Mouse (Mus musculus) midbrain, embryonic 16.5 days (tissue): ENCODE data around the gene Cd164l2. TPM values are rescaled to one million over a fixed set of nuclear protein-coding genes. Genes with fewer than 3 reads are reported as not detected.
A peak's percentile ranks its signal among the peaks of the same experiment; 100 is the strongest.

Experiments
- ATAC-seq: fragments of 200-750 bp; cut with Nextera tagmentation; 2 replicates; pipeline ENCODE4 v1.8.0; 2017; ENCODE audit warnings: moderate TSS enrichment
- H3K27ac ChIP-seq: fragments of 300-500 bp; sonication (generic); 2 replicates; pipeline ENCODE4 v1.5.1; 2014; ENCODE audit warnings: mild to moderate bottlenecking, low read length, mixed read lengths
- H3K27me3 ChIP-seq: fragments of 300-500 bp; sonication (generic); 2 replicates; pipeline ENCODE4 v1.6.1; 2014; ENCODE audit warnings: low read depth, low read length, mixed read lengths; ENCODE audit not compliant: control insufficient read depth, insufficient read depth
- H3K36me3 ChIP-seq: fragments of 300-500 bp; sonication (generic); 2 replicates; pipeline ENCODE4 v1.6.1; 2014; ENCODE audit warnings: mild to moderate bottlenecking, low read length, moderate library complexity, mixed read lengths; ENCODE audit not compliant: control insufficient read depth, insufficient read depth
- H3K4me1 ChIP-seq: fragments of 300-500 bp; sonication (generic); 2 replicates; pipeline ENCODE4 v1.6.1; 2014; ENCODE audit warnings: mild to moderate bottlenecking, low read length, mixed read lengths; ENCODE audit not compliant: control insufficient read depth, insufficient read depth
- H3K4me2 ChIP-seq: fragments of 300-500 bp; sonication (generic); 2 replicates; pipeline ENCODE4 v1.6.1; 2014; ENCODE audit warnings: mild to moderate bottlenecking, low read length, mixed read lengths
- H3K4me3 ChIP-seq: fragments of 300-500 bp; sonication (generic); 2 replicates; pipeline ENCODE4 v1.5.1; 2014; ENCODE audit warnings: low read depth, mild to moderate bottlenecking, low read length, moderate library complexity, mixed read lengths
- H3K9ac ChIP-seq: fragments of 300-500 bp; sonication (generic); 2 replicates; pipeline ENCODE4 v1.6.1; 2014; ENCODE audit warnings: low read depth, low read length, mixed read lengths
- H3K9me3 ChIP-seq: fragments of 300-500 bp; sonication (generic); replicated peaks from 2 replicates; pipeline ENCODE4 v1.6.1; 2014; ENCODE audit warnings: mild to moderate bottlenecking, low read length, mixed read lengths; ENCODE audit not compliant: control insufficient read depth, poor library complexity, severe bottlenecking
- WGBS: fragments of 180-500 bp; shearing (Covaris S2); extraction: QIAGEN DNeasy Blood & Tissue Kit; methylation state at CpG from one replicate; pipeline ENCODE4 v1.1.7; 2014; 5-methylcytosine and 5-hydroxymethylcytosine counted together
- polyA plus RNA-seq: library from polyadenylated mRNA; unstranded; fragments of >200 nt; fragmentation: Nextera tagmentation; extraction: Ambion mirVana; gene quantifications from 2 replicates; pipeline ENCODE4 v1.2.1, GENCODE M21; 2015

The Cd164l2 gene
- polyA plus RNA-seq, 1 experiment from 2014 or later: 4.1 TPM

DNA sequence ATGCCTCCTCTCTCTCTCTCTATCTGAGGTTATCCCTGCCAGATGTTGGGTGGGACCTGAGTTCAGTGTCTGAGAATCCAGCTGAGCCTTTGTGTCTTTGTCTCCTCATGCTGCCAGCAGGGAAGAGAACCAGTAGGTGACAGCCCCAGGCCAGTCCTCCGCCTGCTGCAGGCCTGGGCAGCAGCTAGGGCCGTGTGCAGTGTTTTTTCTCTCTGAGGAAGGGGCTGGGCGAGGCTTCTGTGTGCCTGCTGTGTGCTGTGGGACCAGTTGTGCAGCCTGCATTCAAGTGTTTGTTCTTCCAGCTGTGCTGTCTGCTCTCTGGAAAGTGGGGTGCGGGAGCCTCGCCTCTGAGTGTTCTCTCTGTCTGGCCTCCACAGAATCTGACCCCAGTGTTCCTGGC, 11.9 kb downstream of the Cd164l2 start:
- H3K4me3 ChIP-seq: no peak overlapping the region
- H3K4me2 ChIP-seq: no peak overlapping the region
- peaks cover 22% of the 10 kb centered on the region for H3K27me3 ChIP-seq
- no peaks in the 10 kb centered on the region for H3K9me3 ChIP-seq
- 0 out of 2 replicates have a peak overlapping the region, but pooled peaks have one; percentile 3 for H3K9ac ChIP-seq
- 34% methylated on average over 5 of the region's 5 CpGs for WGBS
- H3K27ac ChIP-seq: no peak overlapping the region
- no peaks in the 10 kb centered on the region for H3K36me3 ChIP-seq
- ATAC-seq: no peak
- peaks cover 3% of the 10 kb centered on the region; the same call in 1 of the 2 replicates for H3K4me1 ChIP-seq

GRCm38 (mm10) chr4:133226073-133226472, 14.1 kb downstream of the Cd164l2 start:
- Histone ChIP-seq H3K27ac (no peak overlapping the region), H3K9ac (no peak overlapping the region), H3K4me2 (no peak overlapping the region), H3K36me3 (no peaks in the 10 kb centered on the region), H3K4me3 (no peak overlapping the region), H3K4me1 (no peaks in the 10 kb centered on the region), H3K27me3 (peaks cover 10% of the 10 kb centered on the region), H3K9me3 (no peaks in the 10 kb centered on the region)
- ATAC-seq: no peak
- WGBS: 69% methylated on average over 10 of the region's 10 CpGs

GRCm38 (mm10) chr4:133227636-133228035, 15.7 kb downstream of the Cd164l2 start:
- H3K27ac ChIP-seq: no peak overlapping the region
- H3K4me2 ChIP-seq: no peak overlapping the region
- no peaks in the 10 kb centered on the region for H3K9me3 ChIP-seq
- H3K27me3 ChIP-seq: no peaks in the 10 kb centered on the region
- no peaks in the 10 kb centered on the region for H3K4me1 ChIP-seq
- no peaks in the 10 kb centered on the region for H3K36me3 ChIP-seq
- 64% methylated on average over 8 of the region's 8 CpGs for WGBS
- no peak overlapping the region for H3K4me3 ChIP-seq
- no peak overlapping the region for H3K9ac ChIP-seq
- ATAC-seq: no peak

DNA sequence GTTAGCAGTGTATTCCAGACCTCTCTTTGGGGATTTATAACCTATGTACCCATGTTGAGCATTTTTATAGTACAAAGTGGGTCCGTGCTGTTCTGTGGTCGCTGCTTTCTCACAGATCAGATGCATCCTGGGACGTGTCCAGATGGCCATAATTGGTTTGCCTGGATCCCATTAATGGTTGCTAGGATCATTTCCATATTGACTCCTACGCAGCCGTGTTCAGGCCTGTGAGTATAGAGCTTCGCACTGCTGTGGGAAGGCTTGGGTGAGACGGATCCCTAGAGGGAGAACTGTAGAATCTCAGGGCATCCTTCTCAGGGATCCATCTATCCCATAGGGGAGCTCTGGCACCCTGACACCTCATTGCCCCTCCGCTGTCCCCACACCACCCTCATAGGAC, 17.7 kb downstream of the Cd164l2 start:
- H3K4me2 ChIP-seq: no peak overlapping the region
- no peaks in the 10 kb centered on the region for H3K27me3 ChIP-seq
- WGBS: 59% methylated on average over 8 of the region's 8 CpGs
- H3K4me3 ChIP-seq: no peak overlapping the region
- ATAC-seq: no peak
- H3K9ac ChIP-seq: no peak overlapping the region
- H3K36me3 ChIP-seq: no peaks in the 10 kb centered on the region
- H3K27ac ChIP-seq: no peak overlapping the region
- no peaks in the 10 kb centered on the region for H3K9me3 ChIP-seq
- no peaks in the 10 kb centered on the region for H3K4me1 ChIP-seq

GRCm38 (mm10) chr4:133233285-133233976, 21.5 kb downstream of the Cd164l2 start:
- ATAC-seq: no peak
- H3K36me3 ChIP-seq: no peaks in the 10 kb centered on the region
- no peak overlapping the region for H3K9ac ChIP-seq
- H3K9me3 ChIP-seq: no peaks in the 10 kb centered on the region
- H3K4me1 ChIP-seq: no peaks in the 10 kb centered on the region
- no peaks in the 10 kb centered on the region for H3K27me3 ChIP-seq
- no peak overlapping the region for H3K4me3 ChIP-seq
- H3K27ac ChIP-seq: no peak overlapping the region
- WGBS: 46% methylated on average over 10 of the region's 10 CpGs
- H3K4me2 ChIP-seq: no peak overlapping the region

- Histone ChIP-seq H3K4me2 (no peak overlapping the region), H3K36me3 (no peaks in the 10 kb centered on the region), H3K9ac (no peak overlapping the region), H3K9me3 (no peaks in the 10 kb centered on the region), H3K27ac (no peak overlapping the region), H3K4me3 (no peak overlapping the region), H3K27me3 (peaks cover 2% of the 10 kb centered on the region; the same call in 1 of the 2 replicates), H3K4me1 (no peaks in the 10 kb centered on the region)
- no peak for ATAC-seq
- WGBS: 60% methylated on average over 5 of the region's 5 CpGs
Measured at GRCm38 (mm10) chr4:133234771-133235170, 22.8 kb downstream of the Cd164l2 start.

DNA sequence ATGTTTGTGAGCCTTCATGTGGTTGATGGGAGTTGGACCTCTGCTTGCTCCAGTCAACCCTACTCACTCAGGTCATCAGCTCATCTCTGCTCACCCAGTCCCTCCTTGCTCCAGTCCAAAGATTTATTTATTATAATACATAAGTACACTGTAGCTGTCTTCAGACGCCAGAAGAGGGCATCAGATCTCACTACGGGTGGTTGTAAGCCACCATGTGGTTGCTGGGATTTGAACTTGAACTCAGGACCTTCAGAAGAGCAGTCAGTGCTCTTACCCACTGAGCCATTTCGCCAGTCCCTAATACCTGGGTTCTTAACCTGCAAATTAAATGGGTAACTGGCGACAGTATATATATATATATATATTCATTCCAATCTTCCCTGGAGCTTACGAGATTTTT, 23.5 kb downstream of the Cd164l2 start:
- no peak overlapping the region for H3K27ac ChIP-seq
- H3K9me3 ChIP-seq: no peaks in the 10 kb centered on the region
- no peak overlapping the region for H3K4me3 ChIP-seq
- peaks cover 9% of the 10 kb centered on the region for H3K27me3 ChIP-seq
- H3K36me3 ChIP-seq: no peaks in the 10 kb centered on the region
- no peak overlapping the region for H3K4me2 ChIP-seq
- H3K9ac ChIP-seq: no peak overlapping the region
- WGBS: 79% methylated on average over 5 of the region's 5 CpGs
- no peak for ATAC-seq
- H3K4me1 ChIP-seq: no peaks in the 10 kb centered on the region

- H3K36me3 ChIP-seq: no peaks in the 10 kb centered on the region
- peaks cover 33% of the 10 kb centered on the region for H3K27me3 ChIP-seq
- H3K4me3 ChIP-seq: no peak overlapping the region
- H3K4me2 ChIP-seq: no peak overlapping the region
- no peak for ATAC-seq
- H3K9me3 ChIP-seq: no peaks in the 10 kb centered on the region
- H3K4me1 ChIP-seq: peaks cover 6% of the 10 kb centered on the region
- no peak overlapping the region for H3K27ac ChIP-seq
- H3K9ac ChIP-seq: no peak overlapping the region
- 75% methylated on average over 3 of the region's 4 CpGs for WGBS
Measured at GRCm38 (mm10) chr4:133237911-133238310, 26.0 kb downstream of the Cd164l2 start.

DNA sequence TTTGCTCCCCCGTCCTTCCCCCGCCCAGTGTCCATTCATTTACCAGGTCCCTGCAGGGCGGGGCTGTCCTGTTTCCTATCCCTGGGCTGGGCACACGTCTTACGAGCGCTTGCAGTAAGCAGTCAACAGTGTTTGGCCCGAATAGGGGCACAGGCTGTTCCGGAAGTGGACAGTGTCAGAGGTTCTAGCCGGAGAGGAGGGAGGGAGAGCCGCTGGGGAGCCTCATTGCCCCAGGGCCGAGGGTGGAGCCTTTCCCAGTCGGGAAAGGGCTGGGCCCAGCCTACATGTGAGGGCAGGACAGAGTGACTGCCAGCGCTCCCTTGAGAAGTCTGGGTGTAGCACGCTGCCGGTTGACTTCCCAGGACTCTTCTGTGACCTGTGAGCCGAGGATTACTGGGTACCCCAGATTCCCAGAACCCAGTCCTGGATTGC, 28.6 kb downstream of the Cd164l2 start, which contains the start of gene Map3k6:
TSS of gene Map3k6 (plus strand) at position 329 of the 432 bp plus-strand sequence.
- Histone ChIP-seq H3K27ac (no peak within 1 kb of the TSS), H3K9me3 (no peaks in the 10 kb centered on the region), H3K4me2 (peak within 1 kb of the TSS; percentile 86), H3K36me3 (no peaks in the 10 kb centered on the region), H3K4me3 (peak within 1 kb of the TSS; percentile 58), H3K27me3 (peaks cover 48% of the 10 kb centered on the region), H3K4me1 (peaks cover 6% of the 10 kb centered on the region), H3K9ac (peak within 1 kb of the TSS; percentile 69)
- 7% methylated on average over 16 of the region's 16 CpGs for WGBS
- ATAC-seq: no peak
